Mouse (Mus musculus): ENCODE data around the gene Hoxa4.

Hoxa4 gene

GRCm38 (mm10) chr6:52229558-52230416 lies 38.2 kb upstream of the Hoxa4 start:
- DNase-seq (ENCODE audit: inconsistent age in 2 of 2, low spot score in 1 of 2): peak in 1 of 2 experiments; percentile 35

- no peak for DNase-seq (ENCODE audit: inconsistent age in 2 of 2, low spot score in 1 of 2)
Observed at GRCm38 (mm10) chr6:52228475-52229465, 37.2 kb upstream of the Hoxa4 start.

GRCm38 (mm10) chr6:52227470-52228222 lies 36.1 kb upstream of the Hoxa4 start:
- no peak for DNase-seq (ENCODE audit: inconsistent age in 2 of 2, low spot score in 1 of 2)

GRCm38 (mm10) chr6:52226569-52227257 lies 35.2 kb upstream of the Hoxa4 start:
- peak in 1 of 2 experiments; percentile 60 for DNase-seq (ENCODE audit: inconsistent age in 2 of 2, low spot score in 1 of 2)

GRCm38 (mm10) chr6:52225612-52226568 lies 34.3 kb upstream of the Hoxa4 start:
- peak in 1 of 2 experiments; percentile 68 for DNase-seq (ENCODE audit: inconsistent age in 2 of 2, low spot score in 1 of 2)

- no peak for DNase-seq (ENCODE audit: inconsistent age in 2 of 2, low spot score in 1 of 2)
Observed at GRCm38 (mm10) chr6:52224895-52225611, 33.5 kb upstream of the Hoxa4 start.

- peak in 1 of 2 experiments; percentile 32 for DNase-seq (ENCODE audit: inconsistent age in 2 of 2, low spot score in 1 of 2)
Observed at GRCm38 (mm10) chr6:52223939-52224760, 32.6 kb upstream of the Hoxa4 start.

- no peak for DNase-seq (ENCODE audit: inconsistent age in 2 of 2, low spot score in 1 of 2)
Observed at GRCm38 (mm10) chr6:52222729-52223128, 31.2 kb upstream of the Hoxa4 start.

GRCm38 (mm10) chr6:52221993-52222685 lies 30.6 kb upstream of the Hoxa4 start:
- no peak for DNase-seq (ENCODE audit: inconsistent age in 2 of 2, low spot score in 1 of 2)

- peak; percentile 90 to 97 for DNase-seq (ENCODE audit: inconsistent age in 2 of 2, low spot score in 1 of 2)
Observed at GRCm38 (mm10) chr6:52221337-52221992, 29.9 kb upstream of the Hoxa4 start, which contains the start of gene Hoxa7. Hoxa7 (minus strand) TSS chr6:52221854.

- DNase-seq (ENCODE audit: inconsistent age in 2 of 2, low spot score in 1 of 2): no peak
Observed at GRCm38 (mm10) chr6:52220865-52221310, 29.3 kb upstream of the Hoxa4 start.

- DNase-seq (ENCODE audit: inconsistent age in 2 of 2, low spot score in 1 of 2): peak; percentile 37 to 72
Observed at GRCm38 (mm10) chr6:52220003-52220864, 28.7 kb upstream of the Hoxa4 start.

- peak; percentile 29 to 68 for DNase-seq (ENCODE audit: inconsistent age in 2 of 2, low spot score in 1 of 2)
Observed at GRCm38 (mm10) chr6:52219234-52219942, 27.8 kb upstream of the Hoxa4 start.

- DNase-seq (ENCODE audit: inconsistent age in 2 of 2, low spot score in 1 of 2): peak; percentile 19 to 37
Observed at GRCm38 (mm10) chr6:52218643-52219215, 27.2 kb upstream of the Hoxa4 start.

Data from adrenal gland, adult (tissue).